Mouse (Mus musculus): ENCODE measurements around the gene Cog2.
A peak's percentile ranks its signal among the peaks of the same experiment; 100 is the strongest.

GRCm38 (mm10) chr8:124520249-124521080 lies at the start of gene Cog2:
- TF ChIP-seq CTCF (IDR thresholded peaks at IDR 0.05; ENCODE audit: control insufficient read depth, insufficient read depth, insufficient replicate concordance, low read depth, low read length) (peak; percentile 72; the same call in 1 of the 2 replicates), POLR2A (IDR thresholded peaks at IDR 0.05; ENCODE audit: control insufficient read depth, low read depth, low read length) (peak; percentile 79; the same call in 1 of the 2 replicates)
